Mouse (Mus musculus) activated CD4-positive, CD25-positive, alpha-beta regulatory T cell (primary cell): ENCODE measurements around the gene E030018B13Rik. TPM values are rescaled to one million over a fixed set of nuclear protein-coding genes. Genes with fewer than 3 reads are reported as not detected.

Experiments used
- polyA plus RNA-seq, 2 experiments: library from polyadenylated mRNA; unstranded; fragments of 100-300 nt; shearing (Covaris generic); gene quantifications; one replicate each; pipeline ENCODE4 v1.2.1; 2017

E030018B13Rik gene
- under 1 TPM; 0.26 to 0.58 TPM for polyA plus RNA-seq

GRCm38 (mm10) chr7:63916268-63916907 lies at the start of gene E030018B13Rik:
TSS of gene E030018B13Rik (plus strand) at chr7:63916857.

GRCm38 (mm10) chr7:63938914-63939396 lies 22.3 kb downstream of the E030018B13Rik start, which contains the start of gene Klf13:
TSS of gene Klf13 (minus strand) at chr7:63938915.

Other genes with a start within 250 kb of the E030018B13Rik start
- gene Klf13, start 22.1 kb downstream of the E030018B13Rik start, polyA plus RNA-seq: 100 to 1,000 TPM; 316 to 333 TPM
- gene Trpm1, start 237.0 kb downstream of the E030018B13Rik start, polyA plus RNA-seq: 1 to 10 TPM; 4.1 to 4.7 TPM